Mouse (Mus musculus): ENCODE data around the gene Lgals3bp. TPM values are rescaled to one million over a fixed set of nuclear protein-coding genes. Genes with fewer than 3 reads are reported as not detected.

Gene Lgals3bp
- polyA plus RNA-seq, 1 experiment from 2014 or later, result 39.0 TPM

- Histone ChIP-seq H3K27me3 (ENCODE audit: control insufficient read depth, insufficient read depth, low read length) (no peaks in the 10 kb centered on the region), H3K9me3 (ENCODE audit: control insufficient read depth, low read depth, low read length) (no peaks in the 10 kb centered on the region), H3K36me3 (ENCODE audit: control insufficient read depth, insufficient read depth, low read length) (no peaks in the 10 kb centered on the region), H3K4me2 (replicated peaks; ENCODE audit: low read depth, low read length) (no peak overlapping the region), H3K27ac (ENCODE audit: low read length) (no peak overlapping the region), H3K4me3 (ENCODE audit: low read depth, low read length) (no peak overlapping the region), H3K4me1 (ENCODE audit: control insufficient read depth, insufficient read depth, low read length) (peaks cover 34% of the 10 kb centered on the region), H3K9ac (replicated peaks; ENCODE audit: low read depth, low read length) (no peak overlapping the region)
- no peak for ATAC-seq (ENCODE audit: insufficient number of reproducible peaks, insufficient read depth, low FRiP score, low read depth)
- 47% methylated on average over 6 of the region's 6 CpGs for WGBS
Measured at GRCm38 (mm10) chr11:118436471-118436935, 34.6 kb upstream of the Lgals3bp start.

GRCm38 (mm10) chr11:118434093-118434492, 32.2 kb upstream of the Lgals3bp start:
- Histone ChIP-seq H3K4me1 (ENCODE audit: control insufficient read depth, insufficient read depth, low read length) (peaks cover 47% of the 10 kb centered on the region), H3K4me3 (ENCODE audit: low read depth, low read length) (peak overlapping the region; percentile 10), H3K4me2 (replicated peaks; ENCODE audit: low read depth, low read length) (peak overlapping the region; percentile 41), H3K27me3 (ENCODE audit: control insufficient read depth, insufficient read depth, low read length) (no peaks in the 10 kb centered on the region), H3K27ac (ENCODE audit: low read length) (peak overlapping the region; percentile 46; the same call in 1 of the 2 replicates), H3K9me3 (ENCODE audit: control insufficient read depth, low read depth, low read length) (no peaks in the 10 kb centered on the region), H3K36me3 (ENCODE audit: control insufficient read depth, insufficient read depth, low read length) (no peaks in the 10 kb centered on the region), H3K9ac (replicated peaks; ENCODE audit: low read depth, low read length) (peak overlapping the region; percentile 14; the same call in 1 of the 2 replicates)
- WGBS, result 36% methylated on average over 13 of the region's 13 CpGs
- ATAC-seq (ENCODE audit: insufficient number of reproducible peaks, insufficient read depth, low FRiP score, low read depth), result no peak

GRCm38 (mm10) chr11:118433398-118433868, 31.5 kb upstream of the Lgals3bp start:
- peak overlapping the region; percentile 14; the same call in 1 of the 2 replicates for H3K9ac ChIP-seq (replicated peaks; ENCODE audit: low read depth, low read length)
- peak overlapping the region; percentile 10; the same call in 1 of the 2 replicates for H3K4me3 ChIP-seq (ENCODE audit: low read depth, low read length)
- 43% methylated on average over 10 of the region's 10 CpGs for WGBS
- no peaks in the 10 kb centered on the region for H3K27me3 ChIP-seq (ENCODE audit: control insufficient read depth, insufficient read depth, low read length)
- ATAC-seq (ENCODE audit: insufficient number of reproducible peaks, insufficient read depth, low FRiP score, low read depth), result no peak
- H3K4me2 ChIP-seq (replicated peaks; ENCODE audit: low read depth, low read length), result peak overlapping the region; percentile 41
- H3K4me1 ChIP-seq (ENCODE audit: control insufficient read depth, insufficient read depth, low read length), result peaks cover 46% of the 10 kb centered on the region
- H3K36me3 ChIP-seq (ENCODE audit: control insufficient read depth, insufficient read depth, low read length), result no peaks in the 10 kb centered on the region
- H3K9me3 ChIP-seq (ENCODE audit: control insufficient read depth, low read depth, low read length), result no peaks in the 10 kb centered on the region
- peak overlapping the region; percentile 46; the same call in 1 of the 2 replicates for H3K27ac ChIP-seq (ENCODE audit: low read length)

- no peak for ATAC-seq (ENCODE audit: insufficient number of reproducible peaks, insufficient read depth, low FRiP score, low read depth)
- WGBS, result 68% methylated on average over 16 of the region's 16 CpGs
- H3K27ac ChIP-seq (ENCODE audit: low read length), result no peak overlapping the region; the same call in 1 of the 2 replicates
Measured at GRCm38 (mm10) chr11:118431100-118431948, 29.4 kb upstream of the Lgals3bp start.

GRCm38 (mm10) chr11:118430291-118430885, 28.5 kb upstream of the Lgals3bp start:
- Histone ChIP-seq H3K36me3 (ENCODE audit: control insufficient read depth, insufficient read depth, low read length) (no peaks in the 10 kb centered on the region), H3K9ac (replicated peaks; ENCODE audit: low read depth, low read length) (no peak overlapping the region), H3K4me2 (replicated peaks; ENCODE audit: low read depth, low read length) (peak overlapping the region; percentile 11), H3K27ac (ENCODE audit: low read length) (no peak overlapping the region), H3K27me3 (ENCODE audit: control insufficient read depth, insufficient read depth, low read length) (no peaks in the 10 kb centered on the region), H3K4me3 (ENCODE audit: low read depth, low read length) (no peak overlapping the region), H3K4me1 (ENCODE audit: control insufficient read depth, insufficient read depth, low read length) (peaks cover 50% of the 10 kb centered on the region), H3K9me3 (ENCODE audit: control insufficient read depth, low read depth, low read length) (no peaks in the 10 kb centered on the region)
- 15% methylated on average over 4 of the region's 4 CpGs for WGBS
- ATAC-seq (ENCODE audit: insufficient number of reproducible peaks, insufficient read depth, low FRiP score, low read depth), result no peak

More at GRCm38 (mm10) chr11:118431100-118431948, 29.4 kb upstream of the Lgals3bp start:
- Histone ChIP-seq H3K4me1 (ENCODE audit: control insufficient read depth, insufficient read depth, low read length) (peaks cover 50% of the 10 kb centered on the region), H3K27me3 (ENCODE audit: control insufficient read depth, insufficient read depth, low read length) (no peaks in the 10 kb centered on the region), H3K4me3 (ENCODE audit: low read depth, low read length) (no peak overlapping the region), H3K36me3 (ENCODE audit: control insufficient read depth, insufficient read depth, low read length) (no peaks in the 10 kb centered on the region), H3K9ac (replicated peaks; ENCODE audit: low read depth, low read length) (no peak overlapping the region), H3K9me3 (ENCODE audit: control insufficient read depth, low read depth, low read length) (no peaks in the 10 kb centered on the region), H3K4me2 (replicated peaks; ENCODE audit: low read depth, low read length) (no peak overlapping the region)

- H3K4me2 ChIP-seq (replicated peaks; ENCODE audit: low read depth, low read length), result peak overlapping the region; percentile 53
- H3K4me1 ChIP-seq (ENCODE audit: control insufficient read depth, insufficient read depth, low read length), result peaks cover 52% of the 10 kb centered on the region
- H3K36me3 ChIP-seq (ENCODE audit: control insufficient read depth, insufficient read depth, low read length), result no peaks in the 10 kb centered on the region
- peak overlapping the region; percentile 38 for H3K4me3 ChIP-seq (ENCODE audit: low read depth, low read length)
- peak overlapping the region; percentile 85; the same call in 1 of the 2 replicates for H3K27ac ChIP-seq (ENCODE audit: low read length)
- H3K27me3 ChIP-seq (ENCODE audit: control insufficient read depth, insufficient read depth, low read length), result no peaks in the 10 kb centered on the region
- H3K9me3 ChIP-seq (ENCODE audit: control insufficient read depth, low read depth, low read length), result no peaks in the 10 kb centered on the region
- no peak for ATAC-seq (ENCODE audit: insufficient number of reproducible peaks, insufficient read depth, low FRiP score, low read depth)
- H3K9ac ChIP-seq (replicated peaks; ENCODE audit: low read depth, low read length), result peak overlapping the region; percentile 15; the same call in 1 of the 2 replicates
- 38% methylated on average over 8 of the region's 8 CpGs for WGBS
Measured at GRCm38 (mm10) chr11:118428944-118429709, 27.2 kb upstream of the Lgals3bp start.

- Histone ChIP-seq H3K27me3 (ENCODE audit: control insufficient read depth, insufficient read depth, low read length) (no peaks in the 10 kb centered on the region), H3K9ac (replicated peaks; ENCODE audit: low read depth, low read length) (peak overlapping the region; percentile 15; the same call in 1 of the 2 replicates), H3K4me3 (ENCODE audit: low read depth, low read length) (peak overlapping the region; percentile 38), H3K4me2 (replicated peaks; ENCODE audit: low read depth, low read length) (peak overlapping the region; percentile 53), H3K36me3 (ENCODE audit: control insufficient read depth, insufficient read depth, low read length) (no peaks in the 10 kb centered on the region), H3K4me1 (ENCODE audit: control insufficient read depth, insufficient read depth, low read length) (peaks cover 51% of the 10 kb centered on the region), H3K27ac (ENCODE audit: low read length) (peak overlapping the region; percentile 85), H3K9me3 (ENCODE audit: control insufficient read depth, low read depth, low read length) (no peaks in the 10 kb centered on the region)
- ATAC-seq (ENCODE audit: insufficient number of reproducible peaks, insufficient read depth, low FRiP score, low read depth), result no peak
- 4% methylated on average over 11 of the region's 11 CpGs for WGBS
Measured at GRCm38 (mm10) chr11:118428460-118428868, 26.6 kb upstream of the Lgals3bp start.

- no peaks in the 10 kb centered on the region for H3K36me3 ChIP-seq (ENCODE audit: control insufficient read depth, insufficient read depth, low read length)
- 0 out of 2 replicates have a peak, but pooled peaks have one; percentile 29 for ATAC-seq (ENCODE audit: insufficient number of reproducible peaks, insufficient read depth, low FRiP score, low read depth)
- H3K9me3 ChIP-seq (ENCODE audit: control insufficient read depth, low read depth, low read length), result no peaks in the 10 kb centered on the region
- H3K4me2 ChIP-seq (replicated peaks; ENCODE audit: low read depth, low read length), result peak within 1 kb of the TSS; percentile 53
- peaks cover 48% of the 10 kb centered on the region for H3K4me1 ChIP-seq (ENCODE audit: control insufficient read depth, insufficient read depth, low read length)
- peak within 1 kb of the TSS; percentile 85 for H3K27ac ChIP-seq (ENCODE audit: low read length)
- peak within 1 kb of the TSS; percentile 38 for H3K4me3 ChIP-seq (ENCODE audit: low read depth, low read length)
- H3K9ac ChIP-seq (replicated peaks; ENCODE audit: low read depth, low read length), result peak within 1 kb of the TSS; percentile 15; the same call in 1 of the 2 replicates
- WGBS, result 2% methylated on average over 8 of the region's 8 CpGs
- no peaks in the 10 kb centered on the region for H3K27me3 ChIP-seq (ENCODE audit: control insufficient read depth, insufficient read depth, low read length)
Measured at GRCm38 (mm10) chr11:118427986-118428385, 26.1 kb upstream of the Lgals3bp start, which contains the start of gene C1qtnf1. Gene C1qtnf1 (plus strand): TSS chr11:118428203.

All from stomach, embryonic 14.5 days (tissue).